Mouse (Mus musculus) embryonic facial prominence, embryonic 14.5 days (tissue): ENCODE results near the gene Rgs21. TPM values are rescaled to one million over a fixed set of nuclear protein-coding genes. Genes with fewer than 3 reads are reported as not detected.

Source experiments
- polyA plus RNA-seq: library from polyadenylated mRNA; unstranded; fragments of >200 nt; fragmentation: Nextera tagmentation; extraction: Ambion mirVana; gene quantifications from 2 replicates; pipeline ENCODE4 v1.2.1, GENCODE M21; 2014

Gene Rgs21
- polyA plus RNA-seq, 1 experiment from 2014 or later = not detected

Other genes with a start within 250 kb of the Rgs21 start
- 4.0 and 4.1 TPM in 2 replicates for gene Rgs18, start 207.8 kb upstream of the Rgs21 start, polyA plus RNA-seq